Mouse (Mus musculus): Measurements from ENCODE around the gene Trim44. TPM values are rescaled to one million over a fixed set of nuclear protein-coding genes. Genes with fewer than 3 reads are reported as not detected.

Gene Trim44
- polyA plus RNA-seq, 1 experiment from 2014 or later = 40.3 TPM

DNA sequence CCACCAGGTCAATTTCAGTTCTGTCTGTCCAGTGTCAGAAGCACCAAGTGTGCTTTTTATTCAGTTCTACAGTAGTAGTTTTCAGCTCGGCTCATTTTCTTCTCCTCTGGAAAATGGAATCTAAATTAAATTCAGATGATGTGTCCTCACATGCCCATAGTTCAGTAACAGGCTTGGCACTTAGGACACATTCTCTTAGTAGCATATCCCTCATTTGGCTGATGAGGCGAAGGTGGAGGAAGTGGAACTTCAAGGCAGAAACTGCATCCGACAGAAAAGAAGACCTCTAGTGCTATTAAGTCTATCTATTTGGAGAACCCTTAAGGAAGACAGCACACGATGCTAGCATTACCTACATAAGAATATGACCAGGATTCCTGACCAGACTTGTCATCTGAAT lies 92.5 kb downstream of the Trim44 start:
- no peaks in the 10 kb centered on the region for H3K4me1 ChIP-seq (ENCODE audit: control insufficient read depth, insufficient read depth, low read depth, low read length)
- no peak overlapping the region for H3K4me2 ChIP-seq (ENCODE audit: low read length)
- H3K36me3 ChIP-seq (ENCODE audit: control insufficient read depth, insufficient read depth, low read length) = no peaks in the 10 kb centered on the region
- 90% methylated on average over 4 of the region's 4 CpGs for WGBS
- no peaks in the 10 kb centered on the region for H3K27me3 ChIP-seq (replicated peaks; ENCODE audit: control insufficient read depth, insufficient read depth, low read length)
- no peak overlapping the region for H3K4me3 ChIP-seq (ENCODE audit: low read length)
- no peak for ATAC-seq
- H3K9ac ChIP-seq (ENCODE audit: low read depth, low read length) = no peak overlapping the region
- H3K27ac ChIP-seq (ENCODE audit: low read depth, low read length) = no peak overlapping the region
- no peaks in the 10 kb centered on the region for H3K9me3 ChIP-seq (ENCODE audit: control insufficient read depth, low read length)

DNA sequence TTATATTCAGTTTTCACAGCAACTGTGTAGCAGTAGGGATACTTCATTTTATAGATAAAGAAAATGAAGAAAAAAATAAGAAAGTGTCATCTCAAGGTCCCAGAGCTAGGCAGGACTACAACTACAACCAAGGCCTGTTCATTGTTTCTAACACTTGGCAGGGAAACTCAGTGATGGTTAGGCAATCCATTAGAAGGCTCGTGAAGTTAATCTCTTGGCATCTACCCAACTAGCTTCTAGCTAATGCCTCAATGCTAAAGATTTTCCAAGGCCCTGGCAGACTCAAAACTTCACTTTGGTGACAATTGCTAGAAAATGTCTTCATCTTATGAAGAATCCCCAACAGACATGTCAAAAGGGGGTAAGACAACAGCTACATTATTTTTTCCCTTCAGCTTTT lies 93.0 kb downstream of the Trim44 start:
- Histone ChIP-seq H3K9me3 (ENCODE audit: control insufficient read depth, low read length) (no peaks in the 10 kb centered on the region), H3K36me3 (ENCODE audit: control insufficient read depth, insufficient read depth, low read length) (no peaks in the 10 kb centered on the region), H3K4me1 (ENCODE audit: control insufficient read depth, insufficient read depth, low read depth, low read length) (no peaks in the 10 kb centered on the region), H3K4me3 (ENCODE audit: low read length) (no peak overlapping the region), H3K27ac (ENCODE audit: low read depth, low read length) (no peak overlapping the region), H3K9ac (ENCODE audit: low read depth, low read length) (no peak overlapping the region), H3K4me2 (ENCODE audit: low read length) (no peak overlapping the region), H3K27me3 (replicated peaks; ENCODE audit: control insufficient read depth, insufficient read depth, low read length) (no peaks in the 10 kb centered on the region)
- WGBS = 43% methylated on average over 1 of the region's 1 CpGs
- no peak for ATAC-seq

DNA sequence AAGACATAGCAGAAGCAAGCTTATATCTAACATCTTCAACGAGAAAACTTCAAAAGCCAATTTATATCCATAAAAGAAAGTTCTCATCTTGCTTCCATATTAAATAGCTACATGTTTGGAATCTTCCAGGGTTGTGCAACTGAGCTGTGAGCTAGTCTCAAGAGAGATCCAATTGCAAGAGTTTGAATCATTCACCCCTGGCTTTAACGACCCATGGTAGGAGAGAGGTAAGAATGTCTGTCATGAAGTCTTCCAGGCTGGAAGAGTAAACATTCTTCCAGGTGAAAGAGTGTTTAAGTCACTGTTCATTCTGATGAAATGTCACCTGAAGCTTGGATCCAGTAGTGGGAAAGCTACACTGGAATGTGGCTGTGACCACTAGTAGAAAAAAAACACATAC lies 93.6 kb downstream of the Trim44 start:
- ATAC-seq = no peak
- Histone ChIP-seq H3K9ac (ENCODE audit: low read depth, low read length) (no peak overlapping the region), H3K36me3 (ENCODE audit: control insufficient read depth, insufficient read depth, low read length) (no peaks in the 10 kb centered on the region), H3K27me3 (replicated peaks; ENCODE audit: control insufficient read depth, insufficient read depth, low read length) (no peaks in the 10 kb centered on the region), H3K9me3 (ENCODE audit: control insufficient read depth, low read length) (no peaks in the 10 kb centered on the region), H3K4me1 (ENCODE audit: control insufficient read depth, insufficient read depth, low read depth, low read length) (no peaks in the 10 kb centered on the region), H3K27ac (ENCODE audit: low read depth, low read length) (no peak overlapping the region), H3K4me3 (ENCODE audit: low read length) (no peak overlapping the region), H3K4me2 (ENCODE audit: low read length) (no peak overlapping the region)
- WGBS = 92% methylated on average over 2 of the region's 2 CpGs

DNA sequence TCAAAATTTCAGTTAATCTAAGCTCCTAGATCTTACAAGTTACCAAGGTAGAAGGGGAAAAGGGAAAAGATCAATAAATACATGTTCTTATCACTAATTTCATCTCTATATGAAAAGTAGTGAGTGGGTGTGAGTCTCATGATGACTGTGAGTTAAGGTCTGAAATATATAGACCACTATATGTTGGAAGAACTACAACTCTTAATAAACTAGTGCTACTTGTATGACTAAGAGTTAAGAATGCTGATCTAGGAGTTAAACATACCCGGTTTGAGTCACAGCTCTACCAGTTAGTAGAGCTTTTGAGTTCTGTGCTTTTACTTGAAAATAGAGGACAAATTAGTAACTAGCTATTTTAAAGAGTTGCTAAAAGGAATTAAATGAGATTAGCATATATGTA lies 94.7 kb downstream of the Trim44 start:
- WGBS = 95% methylated on average over 1 of the region's 1 CpGs
- no peak overlapping the region for H3K27ac ChIP-seq (ENCODE audit: low read depth, low read length)
- H3K4me1 ChIP-seq (ENCODE audit: control insufficient read depth, insufficient read depth, low read depth, low read length) = no peaks in the 10 kb centered on the region

DNA sequence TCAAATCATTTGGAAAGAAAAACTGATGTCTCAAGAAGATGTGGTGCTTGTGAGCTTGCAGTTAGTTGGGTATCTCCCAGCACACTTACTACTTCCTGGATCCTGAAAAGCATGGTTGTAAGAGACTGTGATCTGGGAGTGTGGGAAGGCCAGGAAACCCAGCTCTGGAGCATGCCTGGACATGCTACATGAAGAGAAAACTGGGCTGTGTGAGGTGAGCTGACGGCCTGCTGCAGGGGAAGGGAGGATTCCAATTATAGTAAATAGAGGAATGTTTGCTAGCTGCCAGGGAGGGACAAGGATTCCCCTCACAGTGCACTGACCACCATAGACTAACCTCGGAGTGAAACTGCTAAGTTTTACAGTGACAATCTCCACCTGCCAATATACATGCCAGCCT lies 104.4 kb downstream of the Trim44 start:
- H3K4me1 ChIP-seq (ENCODE audit: control insufficient read depth, insufficient read depth, low read depth, low read length) = no peaks in the 10 kb centered on the region
- no peak overlapping the region for H3K9ac ChIP-seq (ENCODE audit: low read depth, low read length)
- no peaks in the 10 kb centered on the region for H3K36me3 ChIP-seq (ENCODE audit: control insufficient read depth, insufficient read depth, low read length)
- H3K27me3 ChIP-seq (replicated peaks; ENCODE audit: control insufficient read depth, insufficient read depth, low read length) = no peaks in the 10 kb centered on the region
- H3K4me2 ChIP-seq (ENCODE audit: low read length) = no peak overlapping the region
- WGBS = 66% methylated on average over 2 of the region's 2 CpGs
- H3K27ac ChIP-seq (ENCODE audit: low read depth, low read length) = no peak overlapping the region
- H3K4me3 ChIP-seq (ENCODE audit: low read length) = no peak overlapping the region
- no peaks in the 10 kb centered on the region for H3K9me3 ChIP-seq (ENCODE audit: control insufficient read depth, low read length)
- ATAC-seq = no peak

More for the DNA sequence above, 94.7 kb downstream of the Trim44 start:
- no peak for ATAC-seq
- Histone ChIP-seq H3K27me3 (replicated peaks; ENCODE audit: control insufficient read depth, insufficient read depth, low read length) (no peaks in the 10 kb centered on the region), H3K4me3 (ENCODE audit: low read length) (no peak overlapping the region), H3K9ac (ENCODE audit: low read depth, low read length) (no peak overlapping the region), H3K36me3 (ENCODE audit: control insufficient read depth, insufficient read depth, low read length) (no peaks in the 10 kb centered on the region), H3K4me2 (ENCODE audit: low read length) (no peak overlapping the region), H3K9me3 (ENCODE audit: control insufficient read depth, low read length) (no peaks in the 10 kb centered on the region)

DNA sequence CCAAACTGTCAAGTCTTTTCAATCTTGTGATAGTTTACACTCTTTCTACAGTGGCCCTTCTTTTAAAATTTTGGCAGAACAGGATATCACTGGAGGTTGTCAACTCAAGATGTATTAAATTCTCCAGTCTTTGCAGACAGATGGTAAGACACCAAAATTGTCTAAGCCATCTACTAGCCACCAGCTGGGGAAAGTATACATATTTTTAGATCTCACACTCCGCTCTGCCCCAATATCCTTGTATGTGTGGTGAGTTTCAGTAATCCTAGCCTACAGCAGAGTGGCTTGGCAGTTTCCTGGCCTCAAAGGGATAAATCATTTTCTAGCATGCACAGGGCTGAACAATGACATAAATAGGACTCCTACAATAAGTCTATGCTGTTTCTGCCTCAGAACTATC lies 105.1 kb downstream of the Trim44 start:
- Histone ChIP-seq H3K4me3 (ENCODE audit: low read length) (no peak overlapping the region), H3K9ac (ENCODE audit: low read depth, low read length) (no peak overlapping the region), H3K36me3 (ENCODE audit: control insufficient read depth, insufficient read depth, low read length) (no peaks in the 10 kb centered on the region), H3K27ac (ENCODE audit: low read depth, low read length) (no peak overlapping the region), H3K9me3 (ENCODE audit: control insufficient read depth, low read length) (no peaks in the 10 kb centered on the region), H3K27me3 (replicated peaks; ENCODE audit: control insufficient read depth, insufficient read depth, low read length) (no peaks in the 10 kb centered on the region), H3K4me2 (ENCODE audit: low read length) (no peak overlapping the region), H3K4me1 (ENCODE audit: control insufficient read depth, insufficient read depth, low read depth, low read length) (no peaks in the 10 kb centered on the region)
- 96% methylated on average over 1 of the region's 1 CpGs for WGBS
- ATAC-seq = no peak

DNA sequence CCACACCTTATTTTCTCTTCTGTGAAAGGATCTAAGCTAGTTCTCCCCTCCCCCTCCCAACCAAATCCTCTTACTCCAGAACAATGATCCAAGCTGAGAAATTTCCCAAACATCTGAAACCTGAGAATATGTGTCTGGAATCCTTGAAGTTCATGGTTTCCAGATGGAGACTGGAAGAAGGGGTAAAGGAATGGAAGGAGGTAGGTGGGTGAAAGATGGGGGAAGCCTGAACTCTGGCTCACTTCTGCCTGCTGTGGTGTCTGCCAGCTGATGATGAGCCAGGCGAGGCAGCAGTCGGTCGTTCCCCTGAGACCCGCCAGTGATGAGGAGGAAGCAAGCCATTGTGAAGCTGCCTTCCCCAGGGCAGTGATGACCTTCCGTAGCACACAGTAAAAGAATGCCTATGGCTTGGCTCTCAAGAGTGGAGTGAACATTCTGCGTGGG lies 112.8 kb downstream of the Trim44 start:
- Histone ChIP-seq H3K27ac (ENCODE audit: low read depth, low read length) (no peak overlapping the region), H3K4me2 (ENCODE audit: low read length) (no peak overlapping the region), H3K9ac (ENCODE audit: low read depth, low read length) (no peak overlapping the region), H3K9me3 (ENCODE audit: control insufficient read depth, low read length) (no peaks in the 10 kb centered on the region), H3K4me1 (ENCODE audit: control insufficient read depth, insufficient read depth, low read depth, low read length) (no peaks in the 10 kb centered on the region; the same call in 1 of the 2 replicates), H3K27me3 (replicated peaks; ENCODE audit: control insufficient read depth, insufficient read depth, low read length) (no peaks in the 10 kb centered on the region), H3K36me3 (ENCODE audit: control insufficient read depth, insufficient read depth, low read length) (no peaks in the 10 kb centered on the region), H3K4me3 (ENCODE audit: low read length) (no peak overlapping the region)
- no peak for ATAC-seq
- whole genome bisulfite sequencing = 34% methylated on average over 6 of the region's 6 CpGs

DNA sequence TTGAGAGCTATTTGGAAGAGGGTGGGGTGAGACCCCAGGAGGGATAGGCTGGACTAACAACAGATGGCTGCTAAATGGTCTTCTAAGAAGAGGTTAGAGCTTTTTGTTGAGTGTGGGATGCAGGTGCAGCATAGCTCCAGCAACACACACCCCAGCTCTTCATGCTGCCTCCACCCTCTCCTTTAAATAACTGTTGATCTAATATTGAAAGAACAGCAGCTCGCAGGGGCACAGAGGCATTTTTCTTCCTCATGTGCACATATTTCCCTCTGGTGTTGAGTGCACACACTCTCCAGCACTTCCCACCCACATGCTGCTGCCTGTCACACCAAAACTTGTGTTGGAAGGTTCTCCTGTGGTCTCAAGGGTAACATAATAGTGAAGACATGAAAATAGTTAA lies 114.4 kb downstream of the Trim44 start:
- ATAC-seq = no peak
- Histone ChIP-seq H3K27ac (ENCODE audit: low read depth, low read length) (no peak overlapping the region), H3K9me3 (ENCODE audit: control insufficient read depth, low read length) (no peaks in the 10 kb centered on the region), H3K4me1 (ENCODE audit: control insufficient read depth, insufficient read depth, low read depth, low read length) (no peaks in the 10 kb centered on the region; the same call in 1 of the 2 replicates), H3K27me3 (replicated peaks; ENCODE audit: control insufficient read depth, insufficient read depth, low read length) (no peaks in the 10 kb centered on the region), H3K4me2 (ENCODE audit: low read length) (no peak overlapping the region), H3K4me3 (ENCODE audit: low read length) (no peak overlapping the region), H3K36me3 (ENCODE audit: control insufficient read depth, insufficient read depth, low read length) (no peaks in the 10 kb centered on the region), H3K9ac (ENCODE audit: low read depth, low read length) (no peak overlapping the region)
- 69% methylated on average over 1 of the region's 1 CpGs for WGBS

DNA sequence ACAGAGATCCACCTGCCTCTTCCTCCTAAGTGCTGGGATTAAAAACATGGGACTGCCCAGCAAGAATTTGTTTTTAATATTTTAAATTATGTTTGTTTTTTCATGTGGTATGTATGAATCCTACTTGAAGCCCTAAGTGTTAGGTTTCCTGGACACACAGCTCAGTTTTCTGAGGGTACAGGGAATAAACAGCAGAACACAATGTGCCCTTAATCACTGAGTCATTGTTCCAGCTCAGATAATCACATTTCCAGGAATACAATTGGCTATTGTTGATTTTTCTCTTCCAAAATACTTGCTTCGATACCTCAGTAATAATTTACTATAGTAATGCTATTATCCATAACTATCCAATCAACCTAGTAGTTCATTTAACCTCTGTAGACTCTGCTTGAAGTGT lies 115.6 kb downstream of the Trim44 start:
- H3K9ac ChIP-seq (ENCODE audit: low read depth, low read length) = no peak overlapping the region
- H3K27ac ChIP-seq (ENCODE audit: low read depth, low read length) = no peak overlapping the region
- no peaks in the 10 kb centered on the region for H3K27me3 ChIP-seq (replicated peaks; ENCODE audit: control insufficient read depth, insufficient read depth, low read length)
- H3K9me3 ChIP-seq (ENCODE audit: control insufficient read depth, low read length) = no peaks in the 10 kb centered on the region
- ATAC-seq = no peak
- H3K4me1 ChIP-seq (ENCODE audit: control insufficient read depth, insufficient read depth, low read depth, low read length) = no peaks in the 10 kb centered on the region; the same call in 1 of the 2 replicates
- no peak overlapping the region for H3K4me2 ChIP-seq (ENCODE audit: low read length)
- WGBS = 78% methylated on average over 1 of the region's 1 CpGs
- H3K36me3 ChIP-seq (ENCODE audit: control insufficient read depth, insufficient read depth, low read length) = no peaks in the 10 kb centered on the region
- no peak overlapping the region for H3K4me3 ChIP-seq (ENCODE audit: low read length)

DNA sequence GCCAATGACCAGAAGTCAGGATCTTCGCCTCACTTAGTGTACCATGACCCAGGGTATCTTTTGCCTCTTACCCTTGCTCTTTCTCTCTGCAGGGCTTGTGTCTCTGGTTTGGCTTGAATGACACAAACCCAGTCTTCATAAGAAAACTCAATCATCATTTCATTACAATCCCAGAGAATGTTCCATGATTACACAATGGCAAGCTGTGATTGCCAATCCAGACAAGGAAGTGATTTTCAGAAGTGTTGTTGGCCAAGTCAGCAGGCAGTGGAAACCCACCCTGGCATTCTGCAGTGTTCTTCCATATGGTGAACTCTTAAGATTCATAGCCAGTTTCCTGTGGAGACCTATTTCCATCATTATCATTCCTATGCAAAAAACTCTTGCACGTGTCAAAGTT lies 116.1 kb downstream of the Trim44 start:
- no peaks in the 10 kb centered on the region; the same call in 1 of the 2 replicates for H3K4me1 ChIP-seq (ENCODE audit: control insufficient read depth, insufficient read depth, low read depth, low read length)
- no peaks in the 10 kb centered on the region for H3K27me3 ChIP-seq (replicated peaks; ENCODE audit: control insufficient read depth, insufficient read depth, low read length)
- H3K36me3 ChIP-seq (ENCODE audit: control insufficient read depth, insufficient read depth, low read length) = no peaks in the 10 kb centered on the region
- no peaks in the 10 kb centered on the region for H3K9me3 ChIP-seq (ENCODE audit: control insufficient read depth, low read length)
- no peak for ATAC-seq
- WGBS = 88% methylated on average over 2 of the region's 2 CpGs
- no peak overlapping the region for H3K4me3 ChIP-seq (ENCODE audit: low read length)
- no peak overlapping the region for H3K4me2 ChIP-seq (ENCODE audit: low read length)
- H3K9ac ChIP-seq (ENCODE audit: low read depth, low read length) = no peak overlapping the region
- no peak overlapping the region for H3K27ac ChIP-seq (ENCODE audit: low read depth, low read length)
